Mouse (Mus musculus): ENCODE data around the gene Fetub. TPM values are rescaled to one million over a fixed set of nuclear protein-coding genes. Genes with fewer than 3 reads are reported as not detected.

The Fetub gene
- total RNA-seq, 2 experiments from 2014 or later = not detected

- DNase-seq (ENCODE audit: low spot score in 2 of 2) = no peak
Observed at GRCm38 (mm10) chr16:22962256-22962655, 44.1 kb downstream of the Fetub start.

DNA sequence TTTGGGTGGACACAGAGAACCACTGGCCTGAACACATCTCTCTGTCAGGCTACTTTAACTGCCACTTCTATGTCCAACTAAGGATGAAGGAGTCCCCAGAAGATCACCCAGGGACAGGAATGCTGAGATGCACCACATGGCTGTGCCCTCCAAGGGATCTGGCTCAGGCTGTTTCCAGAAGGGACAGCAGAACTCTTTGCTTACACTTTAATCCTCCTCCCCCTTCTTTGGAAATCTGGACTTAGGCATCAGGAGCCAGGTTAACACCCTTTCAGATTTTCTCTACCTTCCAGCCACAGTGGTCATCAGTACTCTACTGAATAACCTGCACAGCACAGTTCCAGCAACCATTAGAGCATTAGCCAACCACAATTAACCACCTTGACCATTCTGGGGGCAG is 45.2 kb downstream of the Fetub start:
- no peak for DNase-seq (ENCODE audit: low spot score in 2 of 2)

GRCm38 (mm10) chr16:22967383-22968030 is 49.4 kb downstream of the Fetub start:
- DNase-seq (ENCODE audit: low spot score in 2 of 2) = no peak

Other genes with a start within 250 kb of the Fetub start
- not detected for gene Crygs, start 106.8 kb upstream of the Fetub start, total RNA-seq (2021)
- 10 to 100 TPM; 14.3 to 14.9 TPM for gene Tbccd1, start 60.7 kb upstream of the Fetub start, total RNA-seq (2021)
- 10 to 100 TPM; 67.1 to 67.8 TPM for gene Dnajb11, start 60.5 kb upstream of the Fetub start, total RNA-seq (2021)
- gene Ahsg, start 27.1 kb upstream of the Fetub start, total RNA-seq (2021) = not detected
- not detected for gene Hrg, start 32.7 kb downstream of the Fetub start, total RNA-seq (2021)
- not detected for gene Kng2, start 111.1 kb downstream of the Fetub start, total RNA-seq (2021)
- not detected for gene Kng1, start 139.5 kb downstream of the Fetub start, total RNA-seq (2021)
- gene Eif4a2, start 189.1 kb downstream of the Fetub start, total RNA-seq (2021) = 100 to 1,000 TPM; 894 to 957 TPM
- gene Rfc4, start 209.4 kb downstream of the Fetub start, total RNA-seq (2021) = 1 to 10 TPM; 5.0 to 6.5 TPM
- not detected for gene Adipoq, start 228.2 kb downstream of the Fetub start, total RNA-seq (2021)